Mouse (Mus musculus): Measurements from ENCODE around the gene Gdf5.

DNA sequence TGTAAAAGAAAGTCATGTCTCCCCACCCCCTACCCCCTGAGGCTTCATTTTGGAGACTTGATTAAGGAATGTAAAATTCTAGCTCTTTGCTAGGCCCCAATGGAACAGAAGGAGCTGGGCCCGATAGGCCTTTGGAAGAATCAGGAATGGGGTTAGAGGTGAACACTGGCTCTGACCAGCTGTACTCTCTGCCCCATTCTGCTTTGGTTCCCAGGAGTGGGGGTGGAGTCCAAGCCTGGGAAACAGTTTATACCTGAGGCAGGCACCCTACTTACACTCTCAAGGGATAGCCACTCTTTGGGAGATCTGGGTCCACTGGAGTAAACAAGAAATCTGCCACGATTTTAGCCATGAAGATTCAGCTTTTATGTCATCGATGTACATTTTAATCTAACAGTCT, 4.5 kb downstream of the Gdf5 start, which contains the start of gene Gm15557:
- no peak for TF ChIP-seq CTCF (IDR thresholded peaks at IDR 0.05; ENCODE audit: control insufficient read depth, insufficient read depth, low read length)
- no peak for TF ChIP-seq POLR2A (IDR thresholded peaks at IDR 0.05; ENCODE audit: borderline replicate concordance, control insufficient read depth, low read depth, low read length)
